Mouse (Mus musculus) stomach, embryonic 15.5 days (tissue): ENCODE measurements around the gene Syt10. TPM values are rescaled to one million over a fixed set of nuclear protein-coding genes. Genes with fewer than 3 reads are reported as not detected.
"Not testable (repeated sequence)": the region's sequence is repeated elsewhere in the genome, so short reads cannot be mapped to it uniquely, and the experiment has no call there.

Experiments
- ATAC-seq: fragments of 200-750 bp; cut with Nextera tagmentation; 2 replicates; pipeline ENCODE4 v1.8.0; 2017; ENCODE audit warnings: low read depth, moderate number of reproducible peaks, moderate TSS enrichment; ENCODE audit not compliant: insufficient read depth, low FRiP score
- H3K27ac ChIP-seq: fragments of 300-500 bp; sonication (generic); 2 replicates; pipeline ENCODE4 v1.5.1; 2015; ENCODE audit warnings: mild to moderate bottlenecking, inconsistent platforms
- H3K27me3 ChIP-seq: fragments of 300-500 bp; sonication (generic); replicated peaks from 2 replicates; pipeline ENCODE4 v1.6.1; 2015; ENCODE audit warnings: inconsistent platforms
- H3K36me3 ChIP-seq: fragments of 300-500 bp; sonication (generic); 2 replicates; pipeline ENCODE4 v1.6.1; 2015; ENCODE audit warnings: inconsistent platforms
- H3K4me1 ChIP-seq: fragments of 300-500 bp; sonication (generic); 2 replicates; pipeline ENCODE4 v1.6.1; 2015; ENCODE audit warnings: inconsistent platforms
- H3K4me2 ChIP-seq: fragments of 300-500 bp; sonication (generic); 2 replicates; pipeline ENCODE4 v1.6.1; 2015; ENCODE audit warnings: mild to moderate bottlenecking, inconsistent platforms
- H3K4me3 ChIP-seq: fragments of 300-500 bp; sonication (generic); replicated peaks from 2 replicates; pipeline ENCODE4 v1.5.1; 2015; ENCODE audit warnings: inconsistent platforms
- H3K9ac ChIP-seq: fragments of 300-500 bp; sonication (generic); 2 replicates; pipeline ENCODE4 v1.6.1; 2015; ENCODE audit warnings: inconsistent platforms
- H3K9me3 ChIP-seq: fragments of 300-500 bp; sonication (generic); 2 replicates; pipeline ENCODE4 v1.6.1; 2016; ENCODE audit warnings: inconsistent platforms
- WGBS: fragments of 180-500 bp; shearing (Covaris S2); methylation state at CpG from one replicate; pipeline ENCODE4 v1.1.7; 2015; 5-methylcytosine and 5-hydroxymethylcytosine counted together
- microRNA-seq: library from miRNA; unstranded; fragments of <30 nt; microRNA quantifications from one replicate; pipeline ENCODE4, GENCODE M21; 2016
- polyA plus RNA-seq: library from polyadenylated mRNA; unstranded; fragments of >200 nt; fragmentation: Nextera tagmentation; extraction: Ambion mirVana; gene quantifications from 2 replicates; pipeline ENCODE4 v1.2.1, GENCODE M21; 2015

Syt10 gene
- polyA plus RNA-seq: 0.21 and 0.24 TPM in 2 replicates

DNA sequence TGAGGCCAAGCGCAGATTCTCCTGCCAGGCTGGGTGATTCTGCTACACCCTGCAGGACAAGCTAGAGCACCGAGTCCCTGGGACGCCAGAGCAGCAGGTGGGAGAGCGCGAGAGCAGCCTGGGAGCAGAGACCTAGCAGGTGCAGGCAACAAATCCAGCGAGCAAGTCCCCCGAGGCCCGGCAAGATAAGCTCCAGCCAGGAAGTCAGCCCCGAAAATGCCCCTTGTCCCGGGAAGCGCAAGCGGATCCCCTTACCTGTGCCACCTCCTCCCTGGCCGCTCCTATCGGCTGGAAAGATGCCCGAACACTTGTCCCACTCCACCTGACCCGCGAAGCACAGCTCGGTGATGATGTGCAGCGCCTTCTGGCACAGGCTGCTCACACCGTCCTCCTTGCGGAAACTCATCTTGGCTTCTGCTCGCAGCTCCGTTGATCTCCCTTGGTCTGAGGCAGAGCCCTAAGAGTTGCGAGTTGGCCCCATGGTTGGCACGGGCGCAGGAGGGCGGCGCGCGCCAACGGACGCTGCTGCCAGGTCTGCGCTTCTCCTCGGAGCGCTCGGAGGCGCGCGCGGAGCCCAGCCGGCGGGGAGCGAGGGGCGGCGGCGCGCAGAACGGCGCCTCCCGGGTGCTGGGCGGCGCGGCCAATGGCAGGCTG lies at the start of gene Syt10:
Gene Syt10, minus strand, starts transcription at position 497 of the 654 bp plus-strand sequence.
- H3K36me3 ChIP-seq: no peaks in the 10 kb centered on the region
- no peak for ATAC-seq
- H3K27me3 ChIP-seq: peaks cover 30% of the 10 kb centered on the region
- H3K4me1 ChIP-seq: no peaks in the 10 kb centered on the region
- H3K27ac ChIP-seq: no peak within 1 kb of the TSS
- under 1% methylated on average over 39 of the region's 53 CpGs for WGBS
- peak within 1 kb of the TSS; percentile 43 for H3K4me3 ChIP-seq
- peak within 1 kb of the TSS; percentile 82 for H3K4me2 ChIP-seq
- H3K9ac ChIP-seq: no peak within 1 kb of the TSS
- H3K9me3 ChIP-seq: no peaks in the 10 kb centered on the region

DNA sequence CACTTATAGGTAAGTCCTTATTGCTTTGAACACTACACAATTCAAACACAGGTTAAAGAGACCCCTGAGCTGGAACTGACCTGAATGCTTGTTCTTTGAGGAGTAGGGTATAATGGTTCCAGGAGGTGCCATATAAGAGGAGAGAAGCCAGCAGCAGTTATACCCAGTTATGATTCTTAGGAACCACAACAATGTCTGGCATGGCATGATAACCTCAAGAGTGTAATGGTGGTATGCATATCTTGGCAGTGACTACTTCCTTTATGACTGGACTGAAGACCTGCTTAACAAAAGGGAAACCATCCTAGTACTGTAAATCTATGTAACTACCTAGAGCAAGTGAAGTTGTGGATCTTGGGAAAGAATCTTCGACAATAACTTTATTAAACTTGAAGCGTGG lies 42.1 kb upstream of the Syt10 start:
- no peaks in the 10 kb centered on the region for H3K27me3 ChIP-seq
- H3K4me2 ChIP-seq: no peak overlapping the region
- no peaks in the 10 kb centered on the region for H3K4me1 ChIP-seq
- WGBS: 84% methylated on average over 2 of the region's 2 CpGs
- no peaks in the 10 kb centered on the region for H3K9me3 ChIP-seq
- H3K9ac ChIP-seq: no peak overlapping the region
- H3K27ac ChIP-seq: no peak overlapping the region
- H3K4me3 ChIP-seq: no peak overlapping the region
- no peaks in the 10 kb centered on the region for H3K36me3 ChIP-seq
- no peak for ATAC-seq

DNA sequence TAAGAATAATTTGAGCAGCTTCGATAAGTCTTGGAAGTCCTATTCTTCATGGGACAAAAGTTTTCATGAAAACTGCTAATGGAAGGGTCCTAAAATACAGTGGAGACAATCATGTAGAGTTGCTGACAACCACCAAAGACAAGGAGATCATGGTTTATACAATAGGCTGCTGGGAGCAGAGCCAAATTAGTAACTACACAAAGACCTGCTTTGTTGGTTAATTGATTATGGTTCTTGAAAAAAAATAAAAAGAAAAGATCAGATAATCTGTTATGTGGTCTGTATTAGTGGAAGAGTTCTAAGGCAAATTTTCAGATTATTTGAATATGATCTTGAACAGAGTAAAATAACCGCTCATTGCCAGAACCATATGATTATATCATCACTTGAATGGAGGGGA lies 37.3 kb upstream of the Syt10 start:
- no peak for ATAC-seq
- no peak overlapping the region for H3K4me3 ChIP-seq
- no peaks in the 10 kb centered on the region for H3K27me3 ChIP-seq
- 88% methylated on average over 2 of the region's 2 CpGs for WGBS
- H3K4me2 ChIP-seq: no peak overlapping the region
- H3K4me1 ChIP-seq: no peaks in the 10 kb centered on the region
- H3K27ac ChIP-seq: no peak overlapping the region
- no peaks in the 10 kb centered on the region for H3K9me3 ChIP-seq
- no peak overlapping the region for H3K9ac ChIP-seq
- H3K36me3 ChIP-seq: no peaks in the 10 kb centered on the region

DNA sequence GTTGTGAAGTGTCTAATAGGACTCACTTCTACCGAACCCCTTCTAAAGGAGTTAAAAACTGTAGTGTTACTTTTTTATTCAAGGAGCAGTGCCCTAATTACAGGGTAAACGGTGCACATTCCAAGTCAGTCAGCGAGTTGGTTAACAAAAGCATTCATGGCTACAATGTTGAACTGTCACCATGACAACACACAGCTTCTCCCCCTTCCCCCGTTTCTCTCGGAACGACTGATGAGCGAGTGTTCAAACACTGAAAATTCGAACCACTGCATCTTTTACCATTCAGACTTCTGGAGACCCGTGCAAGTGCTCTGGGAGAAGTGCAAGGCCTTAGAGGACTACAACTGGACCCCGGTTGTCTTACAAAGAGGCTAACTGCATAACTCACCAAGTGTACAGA lies 25.6 kb downstream of the Syt10 start:
- no peaks in the 10 kb centered on the region for H3K36me3 ChIP-seq
- no peak overlapping the region for H3K27ac ChIP-seq
- no peaks in the 10 kb centered on the region for H3K27me3 ChIP-seq
- ATAC-seq: no peak
- no peak overlapping the region for H3K4me2 ChIP-seq
- no peak overlapping the region for H3K4me3 ChIP-seq
- no peak overlapping the region for H3K9ac ChIP-seq
- WGBS: 49% methylated on average over 10 of the region's 10 CpGs
- H3K4me1 ChIP-seq: no peaks in the 10 kb centered on the region
- H3K9me3 ChIP-seq: no peaks in the 10 kb centered on the region

DNA sequence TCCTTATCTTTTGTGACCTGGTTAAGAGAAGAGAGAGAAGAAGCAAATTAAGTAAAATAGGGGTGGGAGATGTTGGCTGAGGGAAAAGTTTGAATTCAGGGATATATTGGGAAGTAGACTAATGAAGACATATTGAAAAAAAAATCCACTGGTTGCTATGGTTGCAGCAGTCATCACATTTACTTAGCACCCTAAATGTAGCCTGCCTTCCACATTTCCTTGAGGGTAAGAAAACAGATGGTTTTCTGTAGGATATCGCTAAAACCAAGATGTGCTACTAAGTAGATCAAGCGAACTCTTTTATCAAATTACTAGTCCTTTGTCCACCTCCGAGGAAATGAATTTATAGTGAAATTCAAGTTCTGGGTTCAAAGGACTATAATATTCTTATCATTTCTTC lies 37.2 kb downstream of the Syt10 start:
- Histone ChIP-seq H3K36me3 (no peaks in the 10 kb centered on the region), H3K4me1 (no peaks in the 10 kb centered on the region), H3K9ac (no peak overlapping the region), H3K4me2 (no peak overlapping the region), H3K27me3 (no peaks in the 10 kb centered on the region), H3K27ac (no peak overlapping the region), H3K4me3 (no peak overlapping the region), H3K9me3 (no peaks in the 10 kb centered on the region)
- WGBS: 89% methylated on average over 3 of the region's 3 CpGs
- ATAC-seq: no peak

DNA sequence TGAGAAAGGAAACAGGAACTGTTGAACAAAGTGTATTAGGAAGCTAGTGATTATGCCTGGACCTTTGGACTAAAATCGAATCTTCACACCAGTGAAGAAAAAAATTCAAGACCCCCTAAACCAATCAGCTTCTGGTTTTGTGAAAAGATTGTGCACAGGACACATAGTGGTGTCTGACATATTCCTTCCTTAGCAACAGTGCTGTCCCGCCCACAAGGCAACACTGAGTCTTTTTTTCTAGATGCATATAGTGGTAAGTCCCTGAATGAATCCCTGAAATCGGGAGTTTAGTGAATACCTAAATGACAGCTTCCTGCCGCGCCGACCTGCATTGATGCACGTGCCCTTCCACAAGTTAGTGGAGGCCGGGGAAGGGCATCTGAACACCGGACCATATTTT lies 61.7 kb downstream of the Syt10 start:
- Histone ChIP-seq H3K4me1 (no peaks in the 10 kb centered on the region), H3K4me2 (no peak overlapping the region), H3K27me3 (no peaks in the 10 kb centered on the region), H3K4me3 (no peak overlapping the region), H3K9me3 (no peaks in the 10 kb centered on the region), H3K9ac (no peak overlapping the region), H3K27ac (no peak overlapping the region), H3K36me3 (no peaks in the 10 kb centered on the region)
- 74% methylated on average over 9 of the region's 9 CpGs for WGBS
- no peak for ATAC-seq

DNA sequence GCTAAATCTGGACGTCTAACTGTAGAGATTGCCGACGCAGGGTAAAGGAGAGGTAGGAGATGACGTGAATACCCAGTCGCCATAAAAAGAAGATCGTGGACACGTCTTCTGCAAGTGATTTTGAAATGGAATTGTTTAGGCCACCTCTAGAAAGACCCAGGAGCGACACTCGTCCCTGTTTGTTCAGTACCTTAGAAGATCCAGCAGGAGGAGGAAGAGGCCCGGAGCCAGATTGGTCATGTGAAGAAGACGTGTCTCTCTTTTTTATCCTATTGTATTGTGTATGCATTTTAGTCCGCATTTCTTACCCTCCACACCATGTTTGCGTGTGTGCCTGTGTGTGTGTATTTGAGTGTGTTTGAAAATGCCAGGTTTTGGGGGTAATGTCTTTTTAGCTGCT lies 75.6 kb downstream of the Syt10 start:
- not testable (repeated sequence) for H3K9me3 ChIP-seq, H3K9ac ChIP-seq, H3K4me3 ChIP-seq, H3K27me3 ChIP-seq, ATAC-seq, H3K27ac ChIP-seq, H3K4me1 ChIP-seq, H3K36me3 ChIP-seq, H3K4me2 ChIP-seq
- 87% methylated on average over 13 of the region's 13 CpGs for WGBS

DNA sequence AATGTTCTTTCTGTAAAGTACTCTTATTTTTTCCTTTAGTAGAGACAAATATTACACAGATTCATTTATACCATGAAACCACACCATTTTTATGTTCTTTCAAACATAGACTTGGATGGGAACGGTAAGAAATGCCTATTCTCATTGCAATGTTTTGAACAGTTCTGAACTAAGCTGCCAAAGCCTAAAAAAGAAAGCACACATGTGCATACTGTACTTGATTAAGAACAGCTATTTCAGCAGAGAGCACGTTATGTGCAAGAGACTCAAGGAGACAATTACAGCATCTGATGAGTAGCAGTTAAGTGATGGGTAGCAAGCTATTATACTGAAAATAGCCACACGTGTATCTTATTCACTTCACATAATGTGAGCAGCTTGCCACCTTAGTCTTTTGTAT lies 108.0 kb downstream of the Syt10 start:
- Histone ChIP-seq H3K27me3 (no peaks in the 10 kb centered on the region), H3K4me3 (no peak overlapping the region), H3K9ac (no peak overlapping the region), H3K4me2 (no peak overlapping the region), H3K9me3 (no peaks in the 10 kb centered on the region), H3K4me1 (no peaks in the 10 kb centered on the region), H3K27ac (no peak overlapping the region), H3K36me3 (no peaks in the 10 kb centered on the region)
- 76% methylated on average over 3 of the region's 3 CpGs for WGBS
- no peak for ATAC-seq

Small RNA genes lying within 50 kb of the gene (microRNA-seq; reads per million reads assigned to microRNA genes)
- not detected for gene Gm24643

Other genes with a start within 250 kb of the Syt10 start
- gene Rabl2, start 249.9 kb downstream of the Syt10 start, polyA plus RNA-seq: 34.6 and 37.6 TPM in 2 replicates